ENCODE assay signal across 15 mouse cellular contexts in the genomic region with DNA sequence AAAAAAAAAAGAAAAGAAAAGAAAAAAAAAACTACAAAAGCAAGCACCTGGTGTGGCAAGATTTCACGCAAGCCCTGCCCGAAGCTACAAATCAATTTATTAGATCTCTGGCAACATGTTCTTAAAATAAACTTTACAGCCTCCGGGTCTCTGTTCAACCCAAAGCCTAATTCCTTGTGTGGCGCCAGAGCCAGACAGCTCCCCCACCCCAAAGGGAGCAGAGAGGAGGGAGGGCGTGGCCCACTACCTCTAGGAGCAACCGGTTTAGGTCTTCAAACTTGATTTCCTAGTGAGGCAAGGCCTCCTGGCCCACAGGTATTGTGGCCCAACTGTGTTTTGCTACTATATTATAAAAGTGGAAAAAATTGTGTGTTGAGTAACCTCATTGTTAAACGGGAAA. TPM values are rescaled to one million over a fixed set of nuclear protein-coding genes. Genes with fewer than 3 reads are reported as not detected.
DNase-seq lines count a peak whose midpoint lies in the region; ATAC-seq and TF ChIP-seq lines count a peak whose summit lies in the region.
"Had no signal": no experiment of that assay in that cellular context is flagged by ENCODE, and none has a peak within 500 bp of the region (broad histone marks: within the 10 kb centered on the region; RNA-seq: fewer than 3 reads in every experiment).

No protein-coding gene starts in this region.

- 26% methylated on average over 7 of the region's 7 CpGs for WGBS in lung, postnatal 0 days
- WGBS in lung, adult 2 months = 30% methylated on average over 7 of the region's 7 CpGs
- 22% methylated on average over 7 of the region's 7 CpGs for WGBS in embryonic facial prominence, embryonic 10.5 days
- WGBS in intestine, postnatal 0 days = 19% methylated on average over 7 of the region's 7 CpGs

- DNase-seq in lung, postnatal 0 days (ENCODE audit: low spot score) = peak; percentile 24
- no peak for DNase-seq in lung, adult 2 months
- peak; percentile 51 for DNase-seq in embryonic facial prominence, embryonic 10.5 days (ENCODE audit: low spot score)
- no peak for DNase-seq in left cerebral cortex, adult 9 months (ENCODE audit: low spot score in 2 of 2)
- no peak for DNase-seq in cerebellum, adult 11 months
- DNase-seq: adrenal gland, adult 2 months; cerebellum, postnatal 25 days; kidney, adult 8-10 months; thymus, adult 2 months had no signal

- TF ChIP-seq CTCF in lung, postnatal 0 days (IDR thresholded peaks at IDR 0.05) = no peak
- no peak for TF ChIP-seq CTCF in lung, adult 2 months (IDR thresholded peaks at IDR 0.05; ENCODE audit: insufficient read depth, low read length)
- no peak for TF ChIP-seq CTCF in intestine, postnatal 0 days (IDR thresholded peaks at IDR 0.05; ENCODE audit: low read depth)

- TF ChIP-seq POLR2A in lung, adult 2 months (IDR thresholded peaks at IDR 0.05; ENCODE audit: borderline replicate concordance, extremely low read depth, low read depth, low read length) = no peak

- H3K27ac ChIP-seq in lung, postnatal 0 days (ENCODE audit: low read length) = no peak overlapping the region
- 0 out of 2 replicates have a peak overlapping the region, but pooled peaks have one; percentile 30 for H3K27ac ChIP-seq in embryonic facial prominence, embryonic 10.5 days (replicated peaks)
- no peak overlapping the region for H3K27ac ChIP-seq in intestine, postnatal 0 days (ENCODE audit: low read depth, low read length)
- H3K27ac ChIP-seq: neural tube, embryonic 13.5 days had no signal

- no peaks in the 10 kb centered on the region for H3K27me3 ChIP-seq in lung, postnatal 0 days (replicated peaks; ENCODE audit: insufficient read depth, low read length)
- no peaks in the 10 kb centered on the region for H3K27me3 ChIP-seq in embryonic facial prominence, embryonic 10.5 days (replicated peaks; ENCODE audit: low read depth, poor library complexity, severe bottlenecking)
- no peaks in the 10 kb centered on the region for H3K27me3 ChIP-seq in intestine, postnatal 0 days (replicated peaks; ENCODE audit: control insufficient read depth, insufficient read depth, low read length)
- H3K27me3 ChIP-seq: neural tube, embryonic 13.5 days had no signal

- H3K4me2 ChIP-seq in lung, postnatal 0 days (replicated peaks; ENCODE audit: low read depth, low read length) = no peak overlapping the region
- H3K4me2 ChIP-seq in intestine, postnatal 0 days (replicated peaks; ENCODE audit: low read depth) = 0 out of 2 replicates have a peak overlapping the region, but pooled peaks have one; percentile 2
- H3K4me2 ChIP-seq: neural tube, embryonic 13.5 days had no signal

- TF ChIP-seq EP300 in lung, postnatal 0 days (IDR thresholded peaks at IDR 0.05) = no peak

- ATAC-seq in lung, postnatal 0 days = 0 out of 2 replicates have a peak, but pooled peaks have one; percentile 30
- ATAC-seq in intestine, postnatal 0 days = no peak
- ATAC-seq in granulocyte monocyte progenitor cell, adult 5-6 weeks (replicated peaks; ENCODE audit: poor library complexity, severe bottlenecking) = no peak
- ATAC-seq: CD4-positive, CD25-positive, alpha-beta regulatory T cell, adult 4 months; midbrain, embryonic 16.5 days had no signal

- H3K4me3 ChIP-seq in lung, postnatal 0 days (ENCODE audit: low read depth, low read length) = no peak overlapping the region
- H3K4me3 ChIP-seq in lung, adult 2 months (replicated peaks; ENCODE audit: extremely low read depth, low read depth, low read length) = no peak overlapping the region
- H3K4me3 ChIP-seq in embryonic facial prominence, embryonic 10.5 days = no peak overlapping the region
- no peak overlapping the region for H3K4me3 ChIP-seq in intestine, postnatal 0 days (ENCODE audit: low read depth, low read length)
- H3K4me3 ChIP-seq: neural tube, embryonic 13.5 days had no signal

- H3K36me3 ChIP-seq in lung, postnatal 0 days (ENCODE audit: insufficient read depth, low read length) = no peaks in the 10 kb centered on the region
- no peaks in the 10 kb centered on the region for H3K36me3 ChIP-seq in embryonic facial prominence, embryonic 10.5 days (replicated peaks)
- no peaks in the 10 kb centered on the region for H3K36me3 ChIP-seq in intestine, postnatal 0 days (ENCODE audit: control insufficient read depth, insufficient read depth)
- H3K36me3 ChIP-seq: neural tube, embryonic 13.5 days had no signal

- no peaks in the 10 kb centered on the region for H3K9me3 ChIP-seq in lung, postnatal 0 days (ENCODE audit: low read length)
- no peaks in the 10 kb centered on the region for H3K9me3 ChIP-seq in embryonic facial prominence, embryonic 10.5 days
- no peaks in the 10 kb centered on the region for H3K9me3 ChIP-seq in intestine, postnatal 0 days (ENCODE audit: control insufficient read depth)
- H3K9me3 ChIP-seq: neural tube, embryonic 13.5 days had no signal

- H3K9ac ChIP-seq in lung, postnatal 0 days (replicated peaks; ENCODE audit: low read depth) = no peak overlapping the region
- H3K9ac ChIP-seq in intestine, postnatal 0 days (ENCODE audit: low read depth, low read length) = no peak overlapping the region
- H3K9ac ChIP-seq: neural tube, embryonic 13.5 days had no signal

- H3K4me1 ChIP-seq in lung, postnatal 0 days (ENCODE audit: insufficient read depth, low read depth, low read length) = 0 out of 2 replicates have a peak, but pooled peaks cover 3% of the 10 kb centered on the region
- H3K4me1 ChIP-seq in lung, adult 2 months (ENCODE audit: control insufficient read depth, insufficient read depth, low read length) = peaks cover 3% of the 10 kb centered on the region; the same call in 1 of the 2 replicates
- peaks cover 37% of the 10 kb centered on the region for H3K4me1 ChIP-seq in embryonic facial prominence, embryonic 10.5 days
- no peaks in the 10 kb centered on the region for H3K4me1 ChIP-seq in intestine, postnatal 0 days (replicated peaks; ENCODE audit: control insufficient read depth, insufficient read depth, low read length)

RNA-seq across cellular contexts. Expression of a gene that starts 57.8 kb away (rescaled TPM):
- polyA plus RNA-seq in lung, postnatal 0 days (2015; fragmentation: Nextera tagmentation; extraction: Ambion mirVana) = 1.6 and 1.8 TPM in 2 replicates
- polyA plus RNA-seq in lung, adult 2 months (2012; rRNA removed) = 1.0 and 1.1 TPM in 2 replicates
- 7.8 and 10.8 TPM in 2 replicates for polyA plus RNA-seq in embryonic facial prominence, embryonic 10.5 days (2016; fragmentation: Nextera tagmentation; extraction: Ambion mirVana)
- 2.8 and 3.1 TPM in 2 replicates for polyA plus RNA-seq in intestine, postnatal 0 days (2015; fragmentation: Nextera tagmentation; extraction: Ambion mirVana)
- not detected in 2 replicates for total RNA-seq in granulocyte monocyte progenitor cell, adult 5-6 weeks (2014; fragmentation: Nextera tagmentation)
- total RNA-seq in granulocyte monocyte progenitor cell, adult 5-6 weeks (2017) = not detected in 2 replicates
- total RNA-seq: hematopoietic stem cell, adult 5-6 weeks had no signal
- polyA plus RNA-seq: CD4-positive, CD25-positive, alpha-beta regulatory T cell, adult 4 months had no signal

Comparison
In these comparisons a context has a peak if more than half of its experiments do, and no peak if none do; other contexts are left out.
1. DNase-seq: peak in lung, postnatal 0 days (single experiment) and embryonic facial prominence, embryonic 10.5 days (single experiment); none in lung, adult 2 months (single experiment), left cerebral cortex, adult 9 months (0 of 2) and cerebellum, adult 11 months (single experiment).